Mouse (Mus musculus): Measurements from ENCODE around the gene Trmo. TPM values are rescaled to one million over a fixed set of nuclear protein-coding genes. Genes with fewer than 3 reads are reported as not detected.

Trmo gene
- polyA plus RNA-seq, 1 experiment from 2014 or later: 6.1 TPM

- DNase-seq (no peak), ATAC-seq (no peak)
- peaks cover 10% of the 10 kb centered on the region; the same call in 1 of the 2 replicates for H3K27me3 ChIP-seq (ENCODE audit: insufficient read depth, low read length)
- no peak overlapping the region for H3K4me2 ChIP-seq (ENCODE audit: low read depth, low read length)
- no peaks in the 10 kb centered on the region for H3K4me1 ChIP-seq (ENCODE audit: insufficient read depth)
- H3K27ac ChIP-seq (ENCODE audit: low read depth): no peak overlapping the region
- no peaks in the 10 kb centered on the region; the same call in 1 of the 2 replicates for H3K9me3 ChIP-seq (ENCODE audit: low read length)
- H3K9ac ChIP-seq (replicated peaks): no peak overlapping the region
- TF ChIP-seq EP300 (IDR thresholded peaks at IDR 0.05; ENCODE audit: low read depth): no peak
- peak; percentile 26; the same call in 1 of the 2 replicates for TF ChIP-seq CTCF (IDR thresholded peaks at IDR 0.05; ENCODE audit: low read depth)
- H3K36me3 ChIP-seq (replicated peaks; ENCODE audit: insufficient read depth, low read length): no peaks in the 10 kb centered on the region
- H3K4me3 ChIP-seq (ENCODE audit: low read depth, low read length): no peak overlapping the region
- 71% methylated on average over 2 of the region's 2 CpGs for WGBS (ENCODE audit: insufficient replicate concordance)
These were observed 24.9 kb downstream of the Trmo start for GRCm38 (mm10) chr4:46364360-46364759.

- Histone ChIP-seq H3K9ac (replicated peaks) (no peak overlapping the region), H3K36me3 (replicated peaks; ENCODE audit: insufficient read depth, low read length) (no peaks in the 10 kb centered on the region), H3K4me3 (ENCODE audit: low read depth, low read length) (no peak overlapping the region), H3K4me2 (ENCODE audit: low read depth, low read length) (no peak overlapping the region), H3K9me3 (ENCODE audit: low read length) (no peaks in the 10 kb centered on the region; the same call in 1 of the 2 replicates), H3K27ac (ENCODE audit: low read depth) (no peak overlapping the region), H3K4me1 (ENCODE audit: insufficient read depth) (no peaks in the 10 kb centered on the region), H3K27me3 (ENCODE audit: insufficient read depth, low read length) (no peaks in the 10 kb centered on the region)
- ATAC-seq: no peak
- no peak for DNase-seq
- WGBS (ENCODE audit: insufficient replicate concordance): 60% methylated on average over 5 of the region's 5 CpGs
- TF ChIP-seq EP300 (IDR thresholded peaks at IDR 0.05; ENCODE audit: low read depth): no peak
- TF ChIP-seq CTCF (IDR thresholded peaks at IDR 0.05; ENCODE audit: low read depth): no peak
These were observed 28.0 kb downstream of the Trmo start for GRCm38 (mm10) chr4:46361258-46361657.

DNA sequence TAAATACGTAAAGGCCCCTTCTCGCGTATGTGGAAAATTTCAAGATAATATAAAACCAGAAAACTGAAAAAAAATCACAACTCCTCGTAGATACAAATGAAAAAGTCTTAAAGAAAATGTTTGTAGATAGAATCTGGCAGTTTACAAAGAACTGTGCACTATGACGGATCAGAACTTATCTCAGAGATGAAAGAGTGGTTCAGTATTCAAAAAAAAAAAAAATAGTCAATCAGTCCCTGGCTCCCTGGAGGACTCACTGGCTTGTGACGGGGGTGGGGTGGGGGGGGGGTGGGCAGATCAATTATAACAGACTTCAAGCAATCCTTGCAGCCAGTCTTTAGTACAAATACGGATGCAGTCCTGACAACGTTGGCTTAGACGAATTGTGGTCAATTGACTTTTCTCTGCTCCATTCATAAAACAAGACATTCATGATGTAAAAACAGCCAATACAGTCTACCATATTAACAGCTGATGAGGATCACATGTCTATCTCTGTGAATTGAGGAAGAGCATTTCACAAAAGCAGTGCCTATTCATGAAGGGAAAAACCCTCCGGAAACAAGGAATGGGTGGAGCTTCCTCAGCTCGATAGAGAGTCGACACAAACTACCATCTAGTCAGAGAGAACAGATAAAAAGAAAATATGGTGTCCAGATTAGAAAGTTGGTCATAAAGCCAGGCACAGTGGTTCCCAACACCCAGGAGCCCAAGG lies 29.5 kb downstream of the Trmo start:
- Histone ChIP-seq H3K36me3 (replicated peaks; ENCODE audit: insufficient read depth, low read length) (no peaks in the 10 kb centered on the region), H3K4me3 (ENCODE audit: low read depth, low read length) (no peak overlapping the region), H3K4me2 (ENCODE audit: low read depth, low read length) (no peak overlapping the region), H3K27ac (ENCODE audit: low read depth) (no peak overlapping the region), H3K9ac (replicated peaks) (no peak overlapping the region), H3K27me3 (ENCODE audit: insufficient read depth, low read length) (peaks cover 5% of the 10 kb centered on the region; the same call in 1 of the 2 replicates), H3K4me1 (ENCODE audit: insufficient read depth) (no peaks in the 10 kb centered on the region), H3K9me3 (ENCODE audit: low read length) (no peaks in the 10 kb centered on the region; the same call in 1 of the 2 replicates)
- DNase-seq: no peak
- WGBS (ENCODE audit: insufficient replicate concordance): 65% methylated on average over 12 of the region's 12 CpGs
- TF ChIP-seq EP300 (IDR thresholded peaks at IDR 0.05; ENCODE audit: low read depth) (no peak), CTCF (IDR thresholded peaks at IDR 0.05; ENCODE audit: low read depth) (no peak)
- ATAC-seq: no peak

DNA sequence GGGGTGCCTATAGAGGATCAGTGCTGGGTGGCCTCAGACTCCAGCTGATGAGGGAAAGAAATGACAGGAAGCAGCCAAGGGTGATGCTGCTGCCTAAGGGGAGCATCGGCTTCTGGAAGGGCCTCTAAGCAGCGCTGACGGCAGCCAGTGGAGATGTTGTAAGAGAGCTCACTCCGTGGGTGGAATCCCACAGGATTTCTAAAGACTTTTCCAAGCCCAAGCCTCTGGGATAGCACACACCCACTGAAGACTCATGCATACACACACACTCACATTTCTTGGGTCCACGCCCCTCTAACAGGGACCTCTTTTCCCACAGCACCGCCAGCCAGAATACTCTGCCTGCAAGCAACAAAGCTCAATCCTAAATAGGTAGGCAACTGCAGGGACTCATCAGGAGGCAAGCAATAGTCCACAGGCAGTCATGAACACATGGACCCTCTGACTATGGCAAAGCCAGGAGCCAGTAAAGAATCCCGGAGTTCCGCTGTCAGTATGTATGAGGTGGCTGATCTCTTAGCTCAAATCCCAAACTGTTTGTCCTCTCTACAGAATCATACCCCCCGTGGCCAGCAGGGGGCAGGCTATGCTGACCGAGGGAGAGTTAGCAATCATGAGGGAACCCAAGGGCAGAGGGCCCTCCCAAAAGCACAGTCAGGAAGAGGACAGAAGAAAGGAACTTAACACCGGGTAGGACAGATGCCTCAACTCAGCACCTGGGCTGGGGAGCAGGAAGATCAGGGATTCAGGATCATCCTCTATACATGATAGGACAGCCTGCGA lies 32.7 kb downstream of the Trmo start:
- DNase-seq (peak; percentile 80), ATAC-seq (no peak)
- peaks cover 23% of the 10 kb centered on the region for H3K27me3 ChIP-seq (ENCODE audit: insufficient read depth, low read length)
- no peaks in the 10 kb centered on the region for H3K36me3 ChIP-seq (replicated peaks; ENCODE audit: insufficient read depth, low read length)
- 48% methylated on average over 12 of the region's 12 CpGs for WGBS (ENCODE audit: insufficient replicate concordance)
- no peak overlapping the region for H3K27ac ChIP-seq (ENCODE audit: low read depth)
- H3K4me3 ChIP-seq (ENCODE audit: low read depth, low read length): no peak overlapping the region
- no peaks in the 10 kb centered on the region for H3K9me3 ChIP-seq (ENCODE audit: low read length)
- H3K4me2 ChIP-seq (ENCODE audit: low read depth, low read length): no peak overlapping the region
- TF ChIP-seq EP300 (IDR thresholded peaks at IDR 0.05; ENCODE audit: low read depth) (no peak), CTCF (IDR thresholded peaks at IDR 0.05; ENCODE audit: low read depth) (peak; percentile 85)
- no peak overlapping the region for H3K9ac ChIP-seq (replicated peaks)
- no peaks in the 10 kb centered on the region for H3K4me1 ChIP-seq (ENCODE audit: insufficient read depth)

GRCm38 (mm10) chr4:46353045-46353444 lies 36.2 kb downstream of the Trmo start:
- DNase-seq: no peak
- Histone ChIP-seq H3K36me3 (replicated peaks; ENCODE audit: insufficient read depth, low read length) (no peaks in the 10 kb centered on the region), H3K4me2 (ENCODE audit: low read depth, low read length) (no peak overlapping the region), H3K9me3 (ENCODE audit: low read length) (no peaks in the 10 kb centered on the region), H3K4me1 (ENCODE audit: insufficient read depth) (no peaks in the 10 kb centered on the region), H3K9ac (replicated peaks) (no peak overlapping the region), H3K4me3 (ENCODE audit: low read depth, low read length) (no peak overlapping the region), H3K27me3 (ENCODE audit: insufficient read depth, low read length) (peaks cover 56% of the 10 kb centered on the region), H3K27ac (ENCODE audit: low read depth) (no peak overlapping the region)
- ATAC-seq: no peak
- TF ChIP-seq EP300 (IDR thresholded peaks at IDR 0.05; ENCODE audit: low read depth) (no peak), CTCF (IDR thresholded peaks at IDR 0.05; ENCODE audit: low read depth) (no peak)
- WGBS (ENCODE audit: insufficient replicate concordance): 22% methylated on average over 10 of the region's 10 CpGs

DNA sequence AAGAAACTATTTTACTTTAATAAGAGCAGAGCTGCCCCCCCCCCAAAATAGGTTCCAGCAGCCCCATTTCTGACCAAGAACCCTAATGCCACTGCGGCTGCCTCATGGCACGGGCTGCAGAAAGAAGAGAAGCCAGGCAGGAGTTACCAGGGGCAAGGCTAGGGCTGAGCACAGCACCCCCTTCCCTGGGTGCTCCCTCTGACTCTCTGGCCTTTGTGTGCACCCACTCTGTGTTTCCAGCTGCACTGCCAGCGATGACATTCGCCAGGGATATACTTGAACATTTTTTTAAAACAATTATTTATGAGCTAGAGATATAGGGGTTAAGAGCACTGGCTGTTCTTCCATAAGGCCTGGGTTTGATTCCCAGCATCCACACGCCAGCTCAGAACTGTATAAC lies 39.7 kb downstream of the Trmo start:
- Histone ChIP-seq H3K4me1 (ENCODE audit: insufficient read depth) (no peaks in the 10 kb centered on the region), H3K9me3 (ENCODE audit: low read length) (no peaks in the 10 kb centered on the region), H3K4me2 (ENCODE audit: low read depth, low read length) (no peak overlapping the region), H3K27ac (ENCODE audit: low read depth) (no peak overlapping the region), H3K27me3 (ENCODE audit: insufficient read depth, low read length) (peaks cover 86% of the 10 kb centered on the region), H3K9ac (replicated peaks) (no peak overlapping the region), H3K36me3 (replicated peaks; ENCODE audit: insufficient read depth, low read length) (no peaks in the 10 kb centered on the region), H3K4me3 (ENCODE audit: low read depth, low read length) (no peak overlapping the region)
- ATAC-seq (no peak), DNase-seq (no peak)
- TF ChIP-seq CTCF (IDR thresholded peaks at IDR 0.05; ENCODE audit: low read depth): no peak
- no peak for TF ChIP-seq EP300 (IDR thresholded peaks at IDR 0.05; ENCODE audit: low read depth)
- 44% methylated on average over 5 of the region's 5 CpGs for WGBS (ENCODE audit: insufficient replicate concordance)

Data from liver, postnatal 0 days (tissue).